Mouse (Mus musculus) stomach, embryonic 15.5 days (tissue): ENCODE data around the gene Zbtb12. TPM values are rescaled to one million over a fixed set of nuclear protein-coding genes. Genes with fewer than 3 reads are reported as not detected.
"Not testable (repeated sequence)": the region's sequence is repeated elsewhere in the genome, so short reads cannot be mapped to it uniquely, and the experiment has no call there.

Experiments
- ATAC-seq: fragments of 200-750 bp; cut with Nextera tagmentation; 2 replicates; pipeline ENCODE4 v1.8.0; 2017; ENCODE audit warnings: low read depth, moderate number of reproducible peaks, moderate TSS enrichment; ENCODE audit not compliant: insufficient read depth, low FRiP score
- H3K27ac ChIP-seq: fragments of 300-500 bp; sonication (generic); 2 replicates; pipeline ENCODE4 v1.5.1; 2015; ENCODE audit warnings: mild to moderate bottlenecking, inconsistent platforms
- H3K27me3 ChIP-seq: fragments of 300-500 bp; sonication (generic); replicated peaks from 2 replicates; pipeline ENCODE4 v1.6.1; 2015; ENCODE audit warnings: inconsistent platforms
- H3K36me3 ChIP-seq: fragments of 300-500 bp; sonication (generic); 2 replicates; pipeline ENCODE4 v1.6.1; 2015; ENCODE audit warnings: inconsistent platforms
- H3K4me1 ChIP-seq: fragments of 300-500 bp; sonication (generic); 2 replicates; pipeline ENCODE4 v1.6.1; 2015; ENCODE audit warnings: inconsistent platforms
- H3K4me2 ChIP-seq: fragments of 300-500 bp; sonication (generic); 2 replicates; pipeline ENCODE4 v1.6.1; 2015; ENCODE audit warnings: mild to moderate bottlenecking, inconsistent platforms
- H3K4me3 ChIP-seq: fragments of 300-500 bp; sonication (generic); replicated peaks from 2 replicates; pipeline ENCODE4 v1.5.1; 2015; ENCODE audit warnings: inconsistent platforms
- H3K9ac ChIP-seq: fragments of 300-500 bp; sonication (generic); 2 replicates; pipeline ENCODE4 v1.6.1; 2015; ENCODE audit warnings: inconsistent platforms
- H3K9me3 ChIP-seq: fragments of 300-500 bp; sonication (generic); 2 replicates; pipeline ENCODE4 v1.6.1; 2016; ENCODE audit warnings: inconsistent platforms
- WGBS: fragments of 180-500 bp; shearing (Covaris S2); methylation state at CpG from one replicate; pipeline ENCODE4 v1.1.7; 2015; 5-methylcytosine and 5-hydroxymethylcytosine counted together
- polyA plus RNA-seq: library from polyadenylated mRNA; unstranded; fragments of >200 nt; fragmentation: Nextera tagmentation; extraction: Ambion mirVana; gene quantifications from 2 replicates; pipeline ENCODE4 v1.2.1, GENCODE M21; 2015

The Zbtb12 gene
- polyA plus RNA-seq, 1 experiment from 2014 or later, result 2.7 TPM

GRCm38 (mm10) chr17:34896366-34896765, 17.1 kb downstream of the Zbtb12 start:
- no peak overlapping the region for H3K4me3 ChIP-seq
- no peak overlapping the region; the same call in 1 of the 2 replicates for H3K27ac ChIP-seq
- no peaks in the 10 kb centered on the region for H3K36me3 ChIP-seq
- H3K4me2 ChIP-seq, result no peak overlapping the region
- 80% methylated on average over 17 of the region's 17 CpGs for WGBS
- no peaks in the 10 kb centered on the region for H3K9me3 ChIP-seq
- H3K4me1 ChIP-seq, result peaks cover 28% of the 10 kb centered on the region
- no peaks in the 10 kb centered on the region for H3K27me3 ChIP-seq
- no peak for ATAC-seq
- H3K9ac ChIP-seq, result no peak overlapping the region

GRCm38 (mm10) chr17:34897373-34898159, 18.3 kb downstream of the Zbtb12 start:
- Histone ChIP-seq H3K27me3 (no peaks in the 10 kb centered on the region), H3K4me1 (peaks cover 28% of the 10 kb centered on the region), H3K4me3 (peak overlapping the region; percentile 90), H3K4me2 (peak overlapping the region; percentile 86), H3K27ac (peak overlapping the region; percentile 99), H3K9me3 (no peaks in the 10 kb centered on the region), H3K9ac (peak overlapping the region; percentile 89), H3K36me3 (peaks cover 3% of the 10 kb centered on the region; the same call in 1 of the 2 replicates)
- WGBS, result 14% methylated on average over 10 of the region's 10 CpGs
- ATAC-seq, result 0 out of 2 replicates have a peak, but pooled peaks have one; percentile 9

GRCm38 (mm10) chr17:34898160-34898586, 18.9 kb downstream of the Zbtb12 start, which contains the start of the genes C2 and Ehmt2:
TSS of gene C2 (minus strand) at chr17:34898265.
TSS of gene Ehmt2 (plus strand) at chr17:34898469.
- peak within 1 kb of the TSS; percentile 89 for H3K9ac ChIP-seq
- peak within 1 kb of the TSS; percentile 99 for H3K27ac ChIP-seq
- no peaks in the 10 kb centered on the region for H3K27me3 ChIP-seq
- H3K4me1 ChIP-seq, result peaks cover 28% of the 10 kb centered on the region
- peaks cover 9% of the 10 kb centered on the region; the same call in 1 of the 2 replicates for H3K36me3 ChIP-seq
- peak within 1 kb of the TSS; percentile 86 for H3K4me2 ChIP-seq
- no peaks in the 10 kb centered on the region for H3K9me3 ChIP-seq
- WGBS, result under 1% methylated on average over 30 of the region's 44 CpGs
- H3K4me3 ChIP-seq, result peak within 1 kb of the TSS; percentile 90
- peak; percentile 37 for ATAC-seq

DNA sequence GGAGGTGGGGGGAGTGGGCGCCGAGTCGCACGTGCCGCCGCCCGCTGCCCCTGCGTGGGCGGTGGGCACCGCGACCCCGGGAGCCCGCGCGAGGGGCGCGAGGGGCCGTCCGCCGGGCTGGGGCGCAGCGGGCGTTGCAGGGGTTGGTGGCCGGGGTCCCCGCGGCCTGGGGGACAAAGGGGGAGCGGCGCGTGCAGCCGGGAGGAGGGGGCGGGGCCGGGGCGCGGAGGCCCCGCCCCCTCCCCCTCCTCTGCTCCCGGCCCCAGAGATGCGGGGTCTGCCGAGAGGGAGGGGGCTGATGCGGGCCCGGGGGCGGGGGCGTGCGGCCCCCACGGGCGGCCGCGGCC, 19.4 kb downstream of the Zbtb12 start:
- no peak for ATAC-seq

GRCm38 (mm10) chr17:34899053-34899889, 20.0 kb downstream of the Zbtb12 start:
- under 1% methylated on average over 44 of the region's 45 CpGs for WGBS
- H3K27me3 ChIP-seq, result no peaks in the 10 kb centered on the region
- peaks cover 19% of the 10 kb centered on the region for H3K36me3 ChIP-seq
- no peak for ATAC-seq
- H3K9ac ChIP-seq, result peak overlapping the region; percentile 89
- peak overlapping the region; percentile 90 for H3K4me3 ChIP-seq
- peaks cover 22% of the 10 kb centered on the region for H3K4me1 ChIP-seq
- H3K4me2 ChIP-seq, result peak overlapping the region; percentile 86
- H3K27ac ChIP-seq, result peak overlapping the region; percentile 99
- no peaks in the 10 kb centered on the region for H3K9me3 ChIP-seq

More for the DNA sequence above, 19.4 kb downstream of the Zbtb12 start:
- Histone ChIP-seq H3K36me3 (peaks cover 14% of the 10 kb centered on the region; the same call in 1 of the 2 replicates), H3K27ac (peak overlapping the region; percentile 99), H3K27me3 (no peaks in the 10 kb centered on the region), H3K9me3 (no peaks in the 10 kb centered on the region), H3K4me1 (peaks cover 24% of the 10 kb centered on the region), H3K9ac (peak overlapping the region; percentile 89), H3K4me2 (peak overlapping the region; percentile 86), H3K4me3 (peak overlapping the region; percentile 90)
- 0% methylated on average over 12 of the region's 47 CpGs for WGBS

DNA sequence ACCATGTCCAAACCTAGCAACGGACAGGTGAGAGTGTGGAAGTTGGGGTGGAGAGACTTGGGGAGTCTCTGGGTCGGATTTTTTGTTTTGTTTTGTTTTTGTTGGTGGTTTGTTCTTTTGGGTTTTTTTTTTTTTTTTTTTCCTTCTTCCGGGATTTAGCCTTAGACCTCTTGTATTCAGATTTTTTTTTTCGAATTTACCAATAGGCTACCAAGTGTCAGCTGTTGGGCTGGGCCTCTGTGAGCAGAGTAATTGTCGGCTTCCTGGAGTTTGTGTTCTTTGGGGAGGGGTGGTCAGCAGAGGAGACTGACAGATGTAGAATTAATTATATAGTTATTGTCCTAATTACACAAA, 20.6 kb downstream of the Zbtb12 start:
- Histone ChIP-seq H3K36me3 (peaks cover 25% of the 10 kb centered on the region), H3K4me3 (peak overlapping the region; percentile 90)

DNA sequence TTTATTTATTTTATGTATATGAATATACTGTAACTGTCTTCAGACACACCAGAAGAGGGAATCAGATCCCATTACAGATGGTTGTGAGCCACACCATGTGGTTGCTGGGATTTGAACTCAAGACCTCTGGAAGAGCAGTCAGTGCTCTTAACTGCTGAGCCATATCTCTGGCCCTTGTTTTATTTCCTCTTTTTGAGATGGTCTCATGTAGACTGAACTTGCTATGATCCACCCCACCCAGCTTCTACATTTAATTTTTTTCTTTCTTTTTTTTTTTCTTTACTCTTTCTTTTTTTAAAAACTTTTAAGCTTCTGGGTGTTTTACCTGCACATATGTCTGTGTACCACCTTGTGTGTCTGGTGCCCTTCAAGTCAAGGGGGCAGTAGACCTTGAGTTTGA, 21.5 kb downstream of the Zbtb12 start:
- not testable (repeated sequence) for H3K9me3 ChIP-seq, H3K27me3 ChIP-seq, ATAC-seq, H3K4me2 ChIP-seq, H3K4me3 ChIP-seq, H3K27ac ChIP-seq, H3K9ac ChIP-seq
- Histone ChIP-seq H3K36me3 (peaks cover 34% of the 10 kb centered on the region), H3K4me1 (peaks cover 14% of the 10 kb centered on the region; the same call in 1 of the 2 replicates)

More for the DNA sequence above, 20.6 kb downstream of the Zbtb12 start:
- under 1% methylated on average over 5 of the region's 5 CpGs for WGBS
- H3K9ac ChIP-seq, result peak overlapping the region; percentile 89
- peaks cover 22% of the 10 kb centered on the region for H3K4me1 ChIP-seq
- ATAC-seq, result no peak
- H3K27me3 ChIP-seq, result no peaks in the 10 kb centered on the region
- H3K27ac ChIP-seq, result peak overlapping the region; percentile 99
- no peaks in the 10 kb centered on the region for H3K9me3 ChIP-seq
- H3K4me2 ChIP-seq, result peak overlapping the region; percentile 86

- peaks cover 45% of the 10 kb centered on the region for H3K36me3 ChIP-seq
- H3K27ac ChIP-seq, H3K4me2 ChIP-seq, H3K27me3 ChIP-seq, H3K4me1 ChIP-seq, H3K9me3 ChIP-seq, H3K4me3 ChIP-seq, H3K9ac ChIP-seq, ATAC-seq: not testable (repeated sequence)
- WGBS, result 85% methylated on average over 9 of the region's 10 CpGs
Observed at GRCm38 (mm10) chr17:34901948-34902347, 22.7 kb downstream of the Zbtb12 start.

DNA sequence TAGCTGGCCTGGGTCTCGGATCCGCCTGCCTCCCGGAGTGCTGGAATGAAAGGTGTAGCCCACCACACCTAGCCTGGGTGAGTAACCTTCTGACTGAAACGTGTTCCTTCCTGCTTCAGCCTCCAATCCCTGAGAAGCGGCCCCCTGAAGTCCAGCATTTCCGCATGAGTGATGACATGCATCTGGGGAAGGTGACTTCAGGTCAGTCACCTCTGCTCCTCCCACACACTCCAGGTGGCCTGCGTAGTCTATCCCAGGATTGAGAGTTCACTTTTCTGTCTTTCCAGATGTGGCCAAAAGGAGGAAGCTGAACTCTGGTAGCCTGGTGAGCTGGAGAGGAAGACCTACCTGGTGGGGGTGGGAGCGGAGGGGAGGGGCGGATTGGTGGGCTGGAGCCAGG, 23.6 kb downstream of the Zbtb12 start:
- WGBS, result 80% methylated on average over 9 of the region's 9 CpGs
- no peak overlapping the region for H3K4me2 ChIP-seq
- H3K27me3 ChIP-seq, result no peaks in the 10 kb centered on the region
- no peaks in the 10 kb centered on the region for H3K9me3 ChIP-seq
- 0 out of 2 replicates have a peak, but pooled peaks cover 2% of the 10 kb centered on the region for H3K4me1 ChIP-seq
- H3K27ac ChIP-seq, result no peak overlapping the region
- no peak overlapping the region for H3K4me3 ChIP-seq
- ATAC-seq, result no peak
- H3K9ac ChIP-seq, result no peak overlapping the region
- peaks cover 55% of the 10 kb centered on the region for H3K36me3 ChIP-seq

DNA sequence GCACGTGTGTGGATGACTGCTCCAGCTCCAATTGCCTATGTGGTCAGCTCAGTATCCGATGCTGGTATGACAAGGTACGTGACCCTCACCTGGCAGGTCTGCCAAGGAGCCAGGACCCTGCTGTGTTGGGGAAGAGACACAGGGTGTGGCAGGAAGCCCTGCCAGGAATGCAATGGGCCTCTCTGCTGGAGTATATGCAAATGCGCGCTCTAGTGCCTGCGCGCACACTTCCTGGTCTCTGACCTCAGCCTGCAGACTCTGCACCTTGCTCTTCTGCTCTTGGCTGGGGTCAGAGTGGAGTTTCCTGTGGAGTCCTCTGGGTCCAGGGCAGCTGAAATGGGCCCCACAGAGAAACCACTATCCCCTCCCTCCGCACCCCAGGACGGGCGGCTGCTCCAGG, 31.7 kb downstream of the Zbtb12 start:
- Histone ChIP-seq H3K9me3 (no peaks in the 10 kb centered on the region), H3K4me3 (no peak overlapping the region), H3K27ac (no peak overlapping the region), H3K4me2 (no peak overlapping the region), H3K9ac (no peak overlapping the region), H3K36me3 (peaks cover 76% of the 10 kb centered on the region), H3K4me1 (no peaks in the 10 kb centered on the region; the same call in 1 of the 2 replicates), H3K27me3 (no peaks in the 10 kb centered on the region)
- WGBS, result 84% methylated on average over 10 of the region's 10 CpGs
- ATAC-seq, result no peak

DNA sequence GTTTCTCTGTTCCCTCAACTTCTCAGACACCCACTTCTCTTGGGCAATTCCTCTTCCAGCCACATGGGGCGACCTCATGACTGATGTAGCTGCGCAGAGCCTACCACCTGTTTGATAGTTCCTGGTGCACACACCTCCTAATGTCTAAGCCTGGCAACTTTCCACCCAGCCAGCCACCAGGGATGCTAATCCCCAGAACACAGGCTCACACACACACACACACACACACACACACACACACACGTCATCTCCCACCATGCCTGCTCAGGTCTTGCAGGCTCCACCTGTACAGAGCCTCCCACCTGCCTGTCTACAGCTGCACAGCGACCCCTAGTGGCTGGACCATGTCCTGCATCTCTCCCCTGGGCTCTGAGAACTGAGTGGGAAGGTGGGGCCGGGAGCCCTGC, 32.7 kb downstream of the Zbtb12 start:
- peaks cover 66% of the 10 kb centered on the region for H3K36me3 ChIP-seq
- ATAC-seq, result peak; percentile 50
- WGBS, result 46% methylated on average over 5 of the region's 5 CpGs

More for the DNA sequence above, 32.7 kb downstream of the Zbtb12 start:
- H3K4me3 ChIP-seq, result no peak overlapping the region
- H3K4me2 ChIP-seq, result no peak overlapping the region
- no peaks in the 10 kb centered on the region for H3K27me3 ChIP-seq
- H3K27ac ChIP-seq, result no peak overlapping the region
- no peaks in the 10 kb centered on the region for H3K9me3 ChIP-seq
- no peaks in the 10 kb centered on the region; the same call in 1 of the 2 replicates for H3K4me1 ChIP-seq
- no peak overlapping the region for H3K9ac ChIP-seq
